Mouse (Mus musculus): ENCODE measurements around the gene Galnt14. TPM values are rescaled to one million over a fixed set of nuclear protein-coding genes. Genes with fewer than 3 reads are reported as not detected.

Galnt14 gene
- total RNA-seq, 2 experiments from 2014 or later, result 18.7 to 19.3 TPM

DNA sequence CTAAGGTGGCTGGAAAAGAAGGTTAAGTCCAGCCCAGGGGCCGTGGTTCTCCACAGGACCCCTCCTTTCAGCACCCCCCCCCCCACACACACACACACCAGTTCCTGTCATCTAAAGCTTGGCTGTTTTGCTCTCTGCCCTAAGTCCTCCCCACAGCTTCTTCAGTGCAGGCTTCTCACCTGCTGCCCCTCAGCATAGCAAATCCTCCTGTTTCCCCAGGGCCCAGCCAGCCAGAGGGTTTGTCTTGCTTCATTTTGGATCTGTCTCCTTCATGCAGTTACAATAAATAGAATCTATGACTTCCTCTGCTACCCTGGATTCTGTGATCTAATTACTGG is 169.1 kb downstream of the Galnt14 start:
- DNase-seq (ENCODE audit: extremely low spot score in 1 of 2, low spot score in 2 of 2), result no peak
- intact Hi-C loops (cut with DNase I), result no loop called here

GRCm38 (mm10) chr17:73540409-73541232 is 169.6 kb downstream of the Galnt14 start:
- intact Hi-C loops (cut with DNase I), result no loop called here
- DNase-seq (ENCODE audit: extremely low spot score in 1 of 2, low spot score in 2 of 2), result no peak

DNA sequence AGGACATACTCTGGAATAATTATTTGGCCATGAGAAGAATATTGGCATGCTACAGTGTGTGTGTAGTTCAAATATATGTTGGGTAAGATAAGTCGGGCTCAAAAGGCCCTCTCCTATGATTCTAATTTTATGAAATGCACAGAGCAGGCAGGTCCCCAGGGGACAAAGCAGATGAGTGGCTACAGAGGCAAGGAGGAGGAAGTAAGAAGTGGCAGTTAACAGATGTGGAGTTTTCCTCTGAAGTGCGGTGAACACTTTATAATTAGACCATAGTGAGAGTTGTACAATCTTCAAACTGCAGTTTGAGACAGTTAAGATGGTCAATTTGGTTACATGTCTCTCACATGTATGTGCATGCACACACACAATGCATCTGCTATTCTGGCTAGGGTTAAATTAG is 178.4 kb downstream of the Galnt14 start:
- DNase-seq (ENCODE audit: extremely low spot score in 1 of 2, low spot score in 2 of 2), result no peak
- intact Hi-C loops (cut with DNase I), result no loop called here

GRCm38 (mm10) chr17:73522169-73522568 is 188.1 kb downstream of the Galnt14 start:
- intact Hi-C loops (cut with DNase I), result no loop called here
- no peak for DNase-seq (ENCODE audit: extremely low spot score in 1 of 2, low spot score in 2 of 2)

DNA sequence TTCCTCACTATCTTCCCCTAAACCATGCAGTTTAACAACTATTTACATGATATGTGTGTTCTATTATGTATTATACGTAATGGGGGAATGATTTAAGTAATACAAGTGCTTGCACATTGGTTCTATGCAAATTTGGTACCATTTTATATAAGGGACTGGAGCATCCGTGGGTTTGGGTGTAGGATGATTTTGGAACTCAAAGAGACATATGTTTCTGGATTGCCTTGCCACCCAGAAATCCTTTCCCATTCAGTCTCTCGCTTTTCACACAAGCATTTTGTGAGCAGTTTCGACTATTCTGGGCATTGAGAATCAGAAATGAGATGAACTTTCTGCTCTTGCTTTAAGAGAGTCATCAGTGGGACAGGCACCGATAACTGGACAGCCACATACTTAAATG is 190.9 kb downstream of the Galnt14 start:
- intact Hi-C loops (cut with DNase I), result loop anchor here (5.0 kb wide), 1 partner anchor 193 kb away; the partner anchor contains the start of gene Galnt14
- DNase-seq (ENCODE audit: extremely low spot score in 1 of 2, low spot score in 2 of 2), result no peak

- intact Hi-C loops (cut with DNase I), result loop anchor here (5.0 kb wide), 1 partner anchor 194 kb away; the partner anchor contains the start of gene Galnt14
Measured at GRCm38 (mm10) chr17:73518359-73518758, 191.9 kb downstream of the Galnt14 start.

DNA sequence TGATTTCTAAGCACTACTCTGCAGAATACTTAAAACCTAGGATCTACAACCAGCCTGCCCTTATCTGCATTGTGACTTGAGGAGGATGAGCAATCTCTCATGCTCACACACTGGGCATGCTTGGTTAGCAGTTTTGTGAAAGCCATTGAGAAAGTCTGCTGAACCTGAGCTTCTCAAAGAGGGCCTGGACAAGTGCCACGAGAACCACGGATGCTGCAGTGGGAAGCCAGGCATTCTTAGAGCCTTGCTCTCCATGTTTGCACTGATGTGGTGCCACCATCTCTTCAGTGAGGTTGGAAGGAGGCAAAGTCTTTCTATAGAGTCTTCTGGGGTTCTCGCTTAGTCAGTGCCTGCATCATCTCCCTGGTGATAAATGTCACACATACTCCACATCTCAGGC is 194.7 kb downstream of the Galnt14 start:
- intact Hi-C loops (cut with DNase I), result loop anchor here (5.0 kb wide), 1 partner anchor 197 kb away; the partner anchor contains the start of gene Galnt14
- peak in 1 of 2 experiments; percentile 29 for DNase-seq (ENCODE audit: extremely low spot score in 1 of 2, low spot score in 2 of 2)

More at GRCm38 (mm10) chr17:73518359-73518758, 191.9 kb downstream of the Galnt14 start:
- peak in 1 of 2 experiments; percentile 50 for DNase-seq (ENCODE audit: extremely low spot score in 1 of 2, low spot score in 2 of 2)

GRCm38 (mm10) chr17:73514862-73515261 is 195.4 kb downstream of the Galnt14 start:
- DNase-seq (ENCODE audit: extremely low spot score in 1 of 2, low spot score in 2 of 2), result no peak
- intact Hi-C loops (cut with DNase I), result loop anchor here (5.0 kb wide), 1 partner anchor 197 kb away; the partner anchor contains the start of gene Galnt14

GRCm38 (mm10) chr17:73514258-73514657 is 196.0 kb downstream of the Galnt14 start:
- intact Hi-C loops (cut with DNase I), result no loop called here
- DNase-seq (ENCODE audit: extremely low spot score in 1 of 2, low spot score in 2 of 2), result no peak

DNA sequence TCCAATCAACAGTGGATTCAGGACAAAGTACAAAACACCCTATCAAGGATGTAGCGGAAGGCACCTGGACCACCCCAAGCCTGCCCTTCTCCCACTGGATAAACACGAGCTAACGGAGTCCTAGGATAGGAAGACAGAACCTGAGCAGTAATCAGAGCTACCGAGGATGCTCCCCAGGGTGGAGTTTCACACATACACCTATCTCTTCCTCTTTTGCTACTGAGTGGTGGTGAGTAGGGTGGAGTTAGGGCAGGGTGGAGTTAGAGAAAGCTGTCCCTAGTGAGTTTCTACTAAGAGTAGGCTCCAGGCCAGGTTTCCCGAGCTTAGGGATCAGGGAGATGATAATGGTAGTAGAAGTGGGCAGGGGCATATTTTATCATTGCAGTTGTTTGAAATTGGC is 197.4 kb downstream of the Galnt14 start:
- no peak for DNase-seq (ENCODE audit: extremely low spot score in 1 of 2, low spot score in 2 of 2)
- intact Hi-C loops (cut with DNase I), result no loop called here

GRCm38 (mm10) chr17:73507804-73508535 is 202.3 kb downstream of the Galnt14 start:
- no peak for DNase-seq (ENCODE audit: extremely low spot score in 1 of 2, low spot score in 2 of 2)
- intact Hi-C loops (cut with DNase I), result no loop called here

GRCm38 (mm10) chr17:73504111-73504510 is 206.1 kb downstream of the Galnt14 start:
- intact Hi-C loops (cut with DNase I), result no loop called here
- no peak for DNase-seq (ENCODE audit: extremely low spot score in 1 of 2, low spot score in 2 of 2)

DNA sequence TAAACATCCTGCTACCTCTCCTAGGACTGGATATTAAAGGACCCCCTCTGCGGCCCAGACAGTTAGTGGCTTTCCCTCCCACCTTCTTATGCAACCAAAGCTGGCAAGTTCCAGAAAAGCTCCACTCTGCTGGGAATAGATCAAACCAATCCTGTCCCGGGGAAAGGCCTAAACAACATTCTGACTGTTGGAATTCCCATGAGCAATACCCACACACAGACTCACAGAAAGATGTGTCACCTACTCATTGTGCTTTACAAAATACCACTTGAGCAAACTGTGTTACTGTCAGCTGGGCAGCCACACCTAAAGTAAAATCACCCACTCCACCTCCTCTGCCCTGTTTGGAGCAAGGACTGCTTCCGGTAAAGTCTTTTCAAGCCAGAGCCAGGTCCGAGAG is 207.6 kb downstream of the Galnt14 start:
- intact Hi-C loops (cut with DNase I), result no loop called here
- DNase-seq (ENCODE audit: extremely low spot score in 1 of 2, low spot score in 2 of 2), result no peak

- intact Hi-C loops (cut with DNase I), result no loop called here
- DNase-seq (ENCODE audit: extremely low spot score in 1 of 2, low spot score in 2 of 2), result no peak
Measured at GRCm38 (mm10) chr17:73489519-73489918, 220.7 kb downstream of the Galnt14 start.

DNA sequence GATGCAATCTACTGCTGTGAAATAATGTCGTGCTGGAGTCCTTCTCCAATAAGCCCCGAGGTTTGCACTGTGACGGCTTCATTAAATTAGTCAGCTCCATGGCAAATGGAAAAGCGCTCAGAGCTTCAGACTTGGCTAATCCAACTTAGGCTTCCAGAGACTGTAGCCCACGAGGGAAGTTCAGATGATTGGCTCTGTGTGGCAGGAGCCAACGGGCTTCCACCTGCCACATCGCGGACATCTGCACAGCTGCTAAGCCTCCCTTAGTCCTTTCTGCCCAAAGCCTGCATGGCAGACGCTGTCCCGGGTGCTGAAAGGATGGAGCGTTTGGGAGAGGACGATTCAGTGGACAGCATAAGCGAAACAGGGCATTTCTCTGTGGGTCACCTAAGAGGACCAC is 222.5 kb downstream of the Galnt14 start:
- no peak for DNase-seq (ENCODE audit: extremely low spot score in 1 of 2, low spot score in 2 of 2)

GRCm38 (mm10) chr17:73487380-73487779 is 222.9 kb downstream of the Galnt14 start:
- intact Hi-C loops (cut with DNase I), result no loop called here
- DNase-seq (ENCODE audit: extremely low spot score in 1 of 2, low spot score in 2 of 2), result no peak

More for the DNA sequence above, 222.5 kb downstream of the Galnt14 start:
- intact Hi-C loops (cut with DNase I), result no loop called here

DNA sequence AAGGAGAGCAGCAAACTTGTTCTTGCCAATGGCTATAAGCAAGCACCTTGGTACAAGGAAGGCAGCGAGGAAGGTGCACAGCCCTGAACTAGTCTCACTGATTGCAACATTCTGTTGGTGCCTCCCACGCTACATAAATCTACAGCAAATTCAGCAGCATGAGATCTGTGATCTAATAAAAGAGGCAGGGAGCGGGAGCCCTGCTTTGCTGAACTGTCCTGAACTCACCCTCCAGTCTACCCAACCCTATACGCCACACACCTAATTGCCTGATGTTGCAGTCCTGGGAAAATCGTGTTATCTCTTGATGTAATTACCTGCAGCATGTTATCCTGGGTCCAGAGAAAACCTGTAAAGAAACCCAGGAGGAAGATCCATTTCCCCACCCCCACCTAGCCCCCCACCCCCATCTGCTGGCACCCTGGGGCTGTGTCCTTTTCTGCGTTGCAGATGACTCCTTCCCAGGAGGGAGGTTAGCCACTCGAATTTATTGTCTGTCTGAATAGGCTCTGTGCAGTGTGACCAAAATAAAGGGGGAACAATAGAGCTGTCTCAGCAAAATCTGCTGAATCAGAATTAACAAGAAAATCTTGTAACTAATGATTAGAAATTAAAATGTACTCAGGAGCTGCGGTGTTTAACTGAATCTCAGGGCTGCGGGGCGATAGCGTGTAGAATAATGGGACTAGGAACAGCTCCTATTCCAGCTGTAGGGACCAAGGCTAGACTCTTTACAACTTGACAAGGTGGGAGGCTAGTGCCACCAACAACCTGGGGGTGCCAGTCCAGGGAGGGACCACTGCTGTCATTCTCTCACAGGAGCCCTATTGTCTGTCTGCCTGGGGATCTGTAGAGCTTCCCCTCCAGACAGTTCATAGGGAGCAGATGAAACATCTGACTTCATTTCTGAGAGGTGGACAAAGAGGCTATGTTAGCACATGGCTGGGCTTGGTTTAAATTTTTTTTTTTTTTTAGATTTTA is 232.9 kb downstream of the Galnt14 start:
- no peak for DNase-seq (ENCODE audit: extremely low spot score in 1 of 2, low spot score in 2 of 2)

GRCm38 (mm10) chr17:73474371-73474770 is 235.9 kb downstream of the Galnt14 start:
- intact Hi-C loops (cut with DNase I), result no loop called here
- DNase-seq (ENCODE audit: extremely low spot score in 1 of 2, low spot score in 2 of 2), result no peak

More for the DNA sequence above, 232.9 kb downstream of the Galnt14 start:
- intact Hi-C loops (cut with DNase I), result no loop called here

GRCm38 (mm10) chr17:73473012-73473411 is 237.2 kb downstream of the Galnt14 start:
- no peak for DNase-seq (ENCODE audit: extremely low spot score in 1 of 2, low spot score in 2 of 2)
- intact Hi-C loops (cut with DNase I), result no loop called here

Measured in left cerebral cortex, postnatal 10 days (tissue).